Mouse (Mus musculus): ENCODE data around the gene Nuak2. TPM values are rescaled to one million over a fixed set of nuclear protein-coding genes. Genes with fewer than 3 reads are reported as not detected.

The Nuak2 gene
- polyA plus RNA-seq, 1 experiment from 2014 or later, result 4.2 TPM

GRCm38 (mm10) chr1:132312043-132312442, 3.9 kb upstream of the Nuak2 start:
- no peak overlapping the region for H3K27ac ChIP-seq (ENCODE audit: low read length)
- WGBS, result 22% methylated on average over 2 of the region's 2 CpGs
- 0 out of 2 replicates have a peak, but pooled peaks cover 6% of the 10 kb centered on the region for H3K4me1 ChIP-seq (ENCODE audit: control insufficient read depth, insufficient read depth, low read length)
- no peak overlapping the region for H3K9ac ChIP-seq (replicated peaks; ENCODE audit: low read depth, low read length)
- no peaks in the 10 kb centered on the region for H3K36me3 ChIP-seq (ENCODE audit: control insufficient read depth, insufficient read depth, low read length)
- H3K9me3 ChIP-seq (ENCODE audit: control insufficient read depth, low read depth, low read length), result no peaks in the 10 kb centered on the region
- H3K27me3 ChIP-seq (ENCODE audit: control insufficient read depth, insufficient read depth, low read length), result 0 out of 2 replicates have a peak, but pooled peaks cover 10% of the 10 kb centered on the region
- ATAC-seq (ENCODE audit: insufficient number of reproducible peaks, insufficient read depth, low FRiP score, low read depth), result no peak
- H3K4me3 ChIP-seq (ENCODE audit: low read depth, low read length), result no peak overlapping the region
- H3K4me2 ChIP-seq (replicated peaks; ENCODE audit: low read depth, low read length), result no peak overlapping the region

DNA sequence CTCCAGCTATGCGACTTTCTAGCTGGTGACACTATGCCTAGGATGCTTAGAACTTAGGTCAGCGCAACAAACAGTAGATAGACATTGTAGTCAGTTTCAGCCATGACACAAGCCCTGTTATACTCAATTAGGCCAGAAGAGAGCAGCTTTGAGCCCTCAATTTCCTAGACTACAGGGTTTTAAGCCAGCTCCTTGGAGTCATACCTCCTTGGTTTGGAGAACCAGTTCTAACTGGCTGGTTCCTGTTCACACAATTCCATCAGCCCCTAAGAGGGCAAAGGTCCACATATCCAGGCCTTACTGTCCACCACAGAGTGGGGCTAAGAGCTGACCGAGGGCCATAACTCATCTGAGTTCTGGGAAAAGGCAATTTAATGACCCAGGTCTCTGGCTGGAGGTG, 3.2 kb upstream of the Nuak2 start:
- H3K4me2 ChIP-seq (replicated peaks; ENCODE audit: low read depth, low read length), result no peak overlapping the region
- H3K36me3 ChIP-seq (ENCODE audit: control insufficient read depth, insufficient read depth, low read length), result no peaks in the 10 kb centered on the region
- H3K4me1 ChIP-seq (ENCODE audit: control insufficient read depth, insufficient read depth, low read length), result 0 out of 2 replicates have a peak, but pooled peaks cover 6% of the 10 kb centered on the region
- no peak overlapping the region for H3K4me3 ChIP-seq (ENCODE audit: low read depth, low read length)
- 59% methylated on average over 3 of the region's 3 CpGs for WGBS
- no peak overlapping the region for H3K27ac ChIP-seq (ENCODE audit: low read length)
- ATAC-seq (ENCODE audit: insufficient number of reproducible peaks, insufficient read depth, low FRiP score, low read depth), result no peak; the same call in 1 of the 2 replicates
- no peak overlapping the region for H3K9ac ChIP-seq (replicated peaks; ENCODE audit: low read depth, low read length)
- H3K27me3 ChIP-seq (ENCODE audit: control insufficient read depth, insufficient read depth, low read length), result 0 out of 2 replicates have a peak, but pooled peaks cover 10% of the 10 kb centered on the region
- H3K9me3 ChIP-seq (ENCODE audit: control insufficient read depth, low read depth, low read length), result no peaks in the 10 kb centered on the region

- ATAC-seq (ENCODE audit: insufficient number of reproducible peaks, insufficient read depth, low FRiP score, low read depth), result no peak
- peaks cover 6% of the 10 kb centered on the region; the same call in 1 of the 2 replicates for H3K4me1 ChIP-seq (ENCODE audit: control insufficient read depth, insufficient read depth, low read length)
- H3K4me2 ChIP-seq (replicated peaks; ENCODE audit: low read depth, low read length), result peak overlapping the region; percentile 96
These were observed 684 bp downstream of the Nuak2 start for GRCm38 (mm10) chr1:132316625-132316994.

DNA sequence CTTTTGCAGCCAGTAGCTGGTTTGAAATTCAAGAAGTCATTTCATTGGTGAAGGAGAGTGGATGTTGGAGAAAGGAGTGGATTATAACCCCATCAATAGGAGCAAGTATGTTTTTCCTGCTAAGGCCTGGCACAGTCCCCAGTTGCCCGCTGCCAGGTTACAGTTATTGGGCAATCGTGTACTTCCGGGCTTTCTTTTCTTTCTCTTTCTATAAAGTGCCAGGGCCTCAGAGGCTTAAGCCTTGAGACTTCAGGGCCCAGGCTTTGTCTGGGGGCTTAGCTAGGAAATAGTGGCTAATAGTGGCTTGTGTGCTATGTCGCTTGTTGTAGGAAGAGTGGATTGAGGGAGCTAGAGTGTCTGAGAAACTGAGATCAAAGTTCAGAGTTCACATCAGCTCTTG, 1.5 kb downstream of the Nuak2 start:
- WGBS, result 66% methylated on average over 4 of the region's 4 CpGs
- Histone ChIP-seq H3K4me2 (replicated peaks; ENCODE audit: low read depth, low read length) (peak overlapping the region; percentile 96; the same call in 1 of the 2 replicates), H3K9ac (replicated peaks; ENCODE audit: low read depth, low read length) (no peak overlapping the region), H3K9me3 (ENCODE audit: control insufficient read depth, low read depth, low read length) (no peaks in the 10 kb centered on the region), H3K4me3 (ENCODE audit: low read depth, low read length) (no peak overlapping the region), H3K27me3 (ENCODE audit: control insufficient read depth, insufficient read depth, low read length) (0 out of 2 replicates have a peak, but pooled peaks cover 10% of the 10 kb centered on the region), H3K27ac (ENCODE audit: low read length) (no peak overlapping the region; the same call in 1 of the 2 replicates), H3K4me1 (ENCODE audit: control insufficient read depth, insufficient read depth, low read length) (peaks cover 5% of the 10 kb centered on the region), H3K36me3 (ENCODE audit: control insufficient read depth, insufficient read depth, low read length) (no peaks in the 10 kb centered on the region)
- ATAC-seq (ENCODE audit: insufficient number of reproducible peaks, insufficient read depth, low FRiP score, low read depth), result no peak

More at GRCm38 (mm10) chr1:132316625-132316994, 684 bp downstream of the Nuak2 start:
- H3K27me3 ChIP-seq (ENCODE audit: control insufficient read depth, insufficient read depth, low read length), result 0 out of 2 replicates have a peak, but pooled peaks cover 10% of the 10 kb centered on the region
- H3K36me3 ChIP-seq (ENCODE audit: control insufficient read depth, insufficient read depth, low read length), result no peaks in the 10 kb centered on the region
- no peak overlapping the region for H3K27ac ChIP-seq (ENCODE audit: low read length)
- H3K9ac ChIP-seq (replicated peaks; ENCODE audit: low read depth, low read length), result peak overlapping the region; percentile 39; the same call in 1 of the 2 replicates
- WGBS, result 37% methylated on average over 7 of the region's 7 CpGs
- H3K4me3 ChIP-seq (ENCODE audit: low read depth, low read length), result peak overlapping the region; percentile 51
- H3K9me3 ChIP-seq (ENCODE audit: control insufficient read depth, low read depth, low read length), result no peaks in the 10 kb centered on the region

- H3K27me3 ChIP-seq (ENCODE audit: control insufficient read depth, insufficient read depth, low read length), result 0 out of 2 replicates have a peak, but pooled peaks cover 10% of the 10 kb centered on the region
- H3K9me3 ChIP-seq (ENCODE audit: control insufficient read depth, low read depth, low read length), result no peaks in the 10 kb centered on the region
- no peak overlapping the region for H3K4me3 ChIP-seq (ENCODE audit: low read depth, low read length)
- H3K36me3 ChIP-seq (ENCODE audit: control insufficient read depth, insufficient read depth, low read length), result no peaks in the 10 kb centered on the region
- H3K4me1 ChIP-seq (ENCODE audit: control insufficient read depth, insufficient read depth, low read length), result peaks cover 13% of the 10 kb centered on the region
- 45% methylated on average over 8 of the region's 8 CpGs for WGBS
- peak overlapping the region; percentile 0; the same call in 1 of the 2 replicates for H3K27ac ChIP-seq (ENCODE audit: low read length)
- H3K4me2 ChIP-seq (replicated peaks; ENCODE audit: low read depth, low read length), result no peak overlapping the region; the same call in 1 of the 2 replicates
- H3K9ac ChIP-seq (replicated peaks; ENCODE audit: low read depth, low read length), result no peak overlapping the region
- no peak for ATAC-seq (ENCODE audit: insufficient number of reproducible peaks, insufficient read depth, low FRiP score, low read depth)
These were observed 2.3 kb downstream of the Nuak2 start for GRCm38 (mm10) chr1:132317894-132318863.

GRCm38 (mm10) chr1:132319242-132319641, 3.3 kb downstream of the Nuak2 start:
- Histone ChIP-seq H3K27me3 (ENCODE audit: control insufficient read depth, insufficient read depth, low read length) (0 out of 2 replicates have a peak, but pooled peaks cover 10% of the 10 kb centered on the region), H3K9me3 (ENCODE audit: control insufficient read depth, low read depth, low read length) (no peaks in the 10 kb centered on the region), H3K27ac (ENCODE audit: low read length) (no peak overlapping the region; the same call in 1 of the 2 replicates), H3K9ac (replicated peaks; ENCODE audit: low read depth, low read length) (no peak overlapping the region), H3K4me2 (replicated peaks; ENCODE audit: low read depth, low read length) (no peak overlapping the region), H3K4me3 (ENCODE audit: low read depth, low read length) (no peak overlapping the region), H3K4me1 (ENCODE audit: control insufficient read depth, insufficient read depth, low read length) (peaks cover 14% of the 10 kb centered on the region), H3K36me3 (ENCODE audit: control insufficient read depth, insufficient read depth, low read length) (no peaks in the 10 kb centered on the region)
- ATAC-seq (ENCODE audit: insufficient number of reproducible peaks, insufficient read depth, low FRiP score, low read depth), result peak; percentile 24; the same call in 1 of the 2 replicates
- 44% methylated on average over 5 of the region's 5 CpGs for WGBS

DNA sequence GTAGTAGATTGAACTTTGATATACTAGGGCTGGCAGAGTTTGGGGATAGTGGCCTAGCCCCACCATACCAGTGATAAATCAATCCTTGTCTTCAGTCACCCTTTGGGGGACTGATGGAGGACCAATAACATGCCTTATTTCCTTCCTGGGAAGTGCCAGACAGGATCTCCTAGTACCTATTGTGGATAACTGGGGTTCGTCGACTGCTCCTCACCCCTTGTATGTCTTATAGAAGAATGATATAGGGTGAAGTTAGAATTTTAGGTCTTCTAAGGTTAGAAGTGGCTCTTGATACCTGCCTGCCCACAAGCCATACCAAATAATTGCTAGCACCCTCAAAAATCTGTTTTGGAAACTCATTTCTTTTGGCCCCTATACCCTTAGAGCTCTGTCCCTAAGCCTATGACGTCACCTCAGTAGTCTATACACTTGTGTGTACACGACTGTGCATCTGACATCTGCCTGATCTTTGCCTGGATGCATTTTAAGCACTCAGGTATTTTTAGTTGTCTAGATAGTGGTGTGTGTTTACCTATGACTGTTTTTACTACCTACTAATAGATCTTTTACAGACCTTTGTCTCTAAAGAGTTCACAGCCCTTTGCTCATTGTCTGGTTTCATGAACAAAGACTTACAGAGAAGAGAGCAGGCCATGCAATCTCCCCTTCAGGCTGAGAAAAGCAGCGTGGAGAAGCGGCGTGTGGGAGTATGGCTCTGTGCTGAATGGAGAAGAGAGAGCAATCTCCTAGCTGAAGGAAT, 6.1 kb downstream of the Nuak2 start:
- 65% methylated on average over 7 of the region's 7 CpGs for WGBS
- H3K27me3 ChIP-seq (ENCODE audit: control insufficient read depth, insufficient read depth, low read length), result no peaks in the 10 kb centered on the region
- no peaks in the 10 kb centered on the region for H3K36me3 ChIP-seq (ENCODE audit: control insufficient read depth, insufficient read depth, low read length)
- H3K27ac ChIP-seq (ENCODE audit: low read length), result peak overlapping the region; percentile 29; the same call in 1 of the 2 replicates
- H3K4me3 ChIP-seq (ENCODE audit: low read depth, low read length), result no peak overlapping the region
- H3K9ac ChIP-seq (replicated peaks; ENCODE audit: low read depth, low read length), result peak overlapping the region; percentile 3; the same call in 1 of the 2 replicates
- H3K4me1 ChIP-seq (ENCODE audit: control insufficient read depth, insufficient read depth, low read length), result peaks cover 10% of the 10 kb centered on the region
- ATAC-seq (ENCODE audit: insufficient number of reproducible peaks, insufficient read depth, low FRiP score, low read depth), result no peak
- no peaks in the 10 kb centered on the region for H3K9me3 ChIP-seq (ENCODE audit: control insufficient read depth, low read depth, low read length)
- no peak overlapping the region for H3K4me2 ChIP-seq (replicated peaks; ENCODE audit: low read depth, low read length)

All from stomach, embryonic 14.5 days (tissue).